Mouse (Mus musculus) cerebellum, postnatal 4 days (tissue): Measurements from ENCODE around the gene Capn11.

ENCODE experiments used
- DNase-seq, 2 experiments: peaks; one replicate each; pipeline ENCODE4 v3.0.0; 2022; ENCODE audit warnings: low spot score in 2 of 2, mixed read lengths in 1 of 2

Gene Capn11

GRCm38 (mm10) chr17:45598891-45599290 lies 60.2 kb downstream of the Capn11 start:
- no peak for DNase-seq

- DNase-seq = no peak
These were observed 60.7 kb downstream of the Capn11 start for GRCm38 (mm10) chr17:45598376-45598775.

GRCm38 (mm10) chr17:45597787-45598186 lies 61.3 kb downstream of the Capn11 start:
- DNase-seq = peak in 1 of 2 experiments; percentile 59

- DNase-seq = peak; percentile 45 to 82
These were observed 62.3 kb downstream of the Capn11 start for GRCm38 (mm10) chr17:45596631-45597396.

- no peak for DNase-seq
These were observed 63.3 kb downstream of the Capn11 start for GRCm38 (mm10) chr17:45595736-45596390.

- peak; percentile 55 to 82 for DNase-seq
These were observed 64.0 kb downstream of the Capn11 start for GRCm38 (mm10) chr17:45594881-45595735.

- no peak for DNase-seq
These were observed 64.9 kb downstream of the Capn11 start for GRCm38 (mm10) chr17:45594195-45594594.

- DNase-seq = peak in 1 of 2 experiments; percentile 38
These were observed 65.6 kb downstream of the Capn11 start for GRCm38 (mm10) chr17:45593479-45593878.

- DNase-seq = no peak
These were observed 66.3 kb downstream of the Capn11 start for GRCm38 (mm10) chr17:45592606-45593431.

GRCm38 (mm10) chr17:45591701-45592605 lies 67.2 kb downstream of the Capn11 start:
- DNase-seq = no peak

GRCm38 (mm10) chr17:45590410-45590809 lies 68.7 kb downstream of the Capn11 start:
- no peak for DNase-seq

GRCm38 (mm10) chr17:45589844-45590243 lies 69.3 kb downstream of the Capn11 start:
- DNase-seq = no peak

- DNase-seq = no peak
These were observed 69.9 kb downstream of the Capn11 start for GRCm38 (mm10) chr17:45589236-45589635.

GRCm38 (mm10) chr17:45588370-45588769 lies 70.8 kb downstream of the Capn11 start:
- no peak for DNase-seq

GRCm38 (mm10) chr17:45586449-45586837 lies 72.7 kb downstream of the Capn11 start:
- no peak for DNase-seq

GRCm38 (mm10) chr17:45585725-45586448 lies 73.2 kb downstream of the Capn11 start:
- no peak for DNase-seq

GRCm38 (mm10) chr17:45584939-45585678 lies 74.0 kb downstream of the Capn11 start:
- DNase-seq = peak; percentile 70 to 90

- peak; percentile 63 to 88 for DNase-seq
These were observed 74.8 kb downstream of the Capn11 start for GRCm38 (mm10) chr17:45584096-45584896.
